Mouse (Mus musculus) cerebellum, adult 2 months (tissue): ENCODE results near the gene Rab5if.

ENCODE experiments used
- CTCF ChIP-seq: fragments of 200-500 bp; IDR thresholded peaks from 2 replicates; pipeline ENCODE4 v1.5.1; 2011; ENCODE audit warnings: low read depth, mild to moderate bottlenecking, control low read depth, low read length, moderate library complexity, borderline replicate concordance; ENCODE audit not compliant: insufficient read depth
- POLR2A ChIP-seq: fragments of 200-500 bp; IDR thresholded peaks from 2 replicates; pipeline ENCODE4 v1.6.1; 2011; ENCODE audit warnings: low read length, control low read depth, borderline replicate concordance; ENCODE audit not compliant: insufficient read depth

DNA sequence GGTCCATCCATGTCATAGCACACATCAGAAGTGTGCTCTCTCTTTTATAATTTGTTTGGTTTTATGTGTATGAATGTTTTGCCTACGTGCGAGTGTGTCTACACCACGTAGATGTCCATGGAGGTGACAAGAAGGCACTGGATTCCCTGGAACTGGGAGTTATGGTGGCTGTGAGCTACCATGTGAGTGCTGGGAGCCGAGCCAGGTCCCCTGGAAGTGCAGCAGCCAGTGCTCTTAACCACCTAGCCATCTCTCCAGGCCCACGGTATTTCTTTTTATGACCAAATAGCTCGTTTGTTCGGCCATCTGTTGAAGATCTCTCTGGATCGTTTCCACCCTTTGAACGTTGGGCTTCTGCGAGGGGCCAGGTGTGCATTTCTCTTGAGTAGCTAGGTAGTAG is 19.6 kb upstream of the Rab5if start:
- no peak for TF ChIP-seq POLR2A
- TF ChIP-seq CTCF, result no peak
